Mouse (Mus musculus) embryonic stem cell, embryonic (primary cell): ENCODE measurements around the gene Gm21292.
"Not testable (repeated sequence)": the region's sequence is repeated elsewhere in the genome, so short reads cannot be mapped to it uniquely, and the experiment has no call there.

Experiments
- CTCF ChIA-PET, 4 experiments: fragments of 300-600 bp in 2 of 4; fragments of 350-600 bp in 2 of 4; sonication (Branson Sonifier 250); formaldehyde crosslinking; loops; one replicate each; lab custom pipeline; 2022; ENCODE audit warnings: inconsistent platforms in 2 of 4; lab: Charles Lee
- POLR2A ChIA-PET, 4 experiments: fragments of 300-600 bp in 2 of 4; fragments of 350-600 bp in 2 of 4; sonication (Branson Sonifier 250); formaldehyde crosslinking; loops; one replicate each; lab custom pipeline; 2022; ENCODE audit warnings: antibody characterized with exemption in 4 of 4, inconsistent platforms in 1 of 4; lab: Charles Lee

Gm21292 gene

GRCm38 (mm10) chrY:9133824-9134223 is at the start of gene Gm21292:
Gene Gm21292 (minus strand): TSS chrY:9133924.
- POLR2A ChIA-PET, CTCF ChIA-PET: not testable (repeated sequence)
